Mouse (Mus musculus) stomach, postnatal 0 days (tissue): ENCODE results near the gene Dact2. TPM values are rescaled to one million over a fixed set of nuclear protein-coding genes. Genes with fewer than 3 reads are reported as not detected.

Experiments
- ATAC-seq: fragments of 200-750 bp; cut with Nextera tagmentation; 2 replicates; pipeline ENCODE4 v1.8.0; 2017; ENCODE audit not compliant: low FRiP score, low TSS enrichment
- DNase-seq: peaks from one replicate; pipeline ENCODE4 v3.0.0-alpha.2; 2016; ENCODE audit warnings: low spot score
- H3K27ac ChIP-seq: fragments of 300-500 bp; sonication (generic); replicated peaks from 2 replicates; pipeline ENCODE4 v1.5.1; 2014; ENCODE audit warnings: mild to moderate bottlenecking, control low read depth
- H3K27me3 ChIP-seq: fragments of 300-500 bp; sonication (generic); 2 replicates; pipeline ENCODE4 v1.6.1; 2014; ENCODE audit warnings: low read length; ENCODE audit not compliant: control insufficient read depth, insufficient read depth
- H3K36me3 ChIP-seq: fragments of 300-500 bp; sonication (generic); 2 replicates; pipeline ENCODE4 v1.6.1; 2014; ENCODE audit warnings: low read length, mixed read lengths; ENCODE audit not compliant: control insufficient read depth, insufficient read depth
- H3K4me1 ChIP-seq: fragments of 300-500 bp; sonication (generic); replicated peaks from 2 replicates; pipeline ENCODE4 v1.6.1; 2014; ENCODE audit warnings: antibody characterized with exemption; ENCODE audit not compliant: control insufficient read depth, insufficient read depth
- H3K4me2 ChIP-seq: fragments of 300-500 bp; sonication (generic); replicated peaks from 2 replicates; pipeline ENCODE4 v1.6.1; 2014; ENCODE audit warnings: low read depth, mild to moderate bottlenecking, control low read depth, moderate library complexity
- H3K4me3 ChIP-seq: fragments of 300-500 bp; sonication (generic); 2 replicates; pipeline ENCODE4 v1.5.1; 2014; ENCODE audit warnings: low read depth, low read length, control low read depth
- H3K9ac ChIP-seq: fragments of 300-500 bp; sonication (generic); 2 replicates; pipeline ENCODE4 v1.6.1; 2014; ENCODE audit warnings: mild to moderate bottlenecking, low read length, control low read depth, mixed read lengths
- H3K9me3 ChIP-seq: fragments of 300-500 bp; sonication (generic); 2 replicates; pipeline ENCODE4 v1.6.1; 2016; ENCODE audit warnings: low read length; ENCODE audit not compliant: control insufficient read depth
- CTCF ChIP-seq: IDR thresholded peaks from 2 replicates; pipeline ENCODE4 v1.5.1; 2016; ENCODE audit warnings: antibody characterized with exemption, low read depth, mild to moderate bottlenecking, moderate library complexity
- EP300 ChIP-seq: optimal IDR thresholded peaks from 2 replicates; pipeline ENCODE3; 2016; ENCODE audit warnings: antibody characterized with exemption
- WGBS: fragments of 180-500 bp; shearing (Covaris S2); extraction: QIAGEN DNeasy Blood & Tissue Kit; methylation state at CpG from one replicate; pipeline ENCODE4 v1.1.7; 2014; 5-methylcytosine and 5-hydroxymethylcytosine counted together
- polyA plus RNA-seq: library from polyadenylated mRNA; unstranded; fragments of >200 nt; fragmentation: Nextera tagmentation; extraction: Ambion mirVana; gene quantifications from 2 replicates; pipeline ENCODE4 v1.2.1, GENCODE M21; 2015

Dact2 gene
- polyA plus RNA-seq, 1 experiment from 2014 or later = 1.8 TPM

GRCm38 (mm10) chr17:14175704-14176103 is 28.4 kb downstream of the Dact2 start:
- Histone ChIP-seq H3K27ac (no peak overlapping the region), H3K36me3 (no peaks in the 10 kb centered on the region), H3K4me3 (no peak overlapping the region), H3K4me1 (peaks cover 2% of the 10 kb centered on the region; the same call in 1 of the 2 replicates), H3K9ac (no peak overlapping the region), H3K27me3 (no peaks in the 10 kb centered on the region), H3K9me3 (no peaks in the 10 kb centered on the region), H3K4me2 (no peak overlapping the region)
- ATAC-seq (no peak), DNase-seq (no peak)
- 84% methylated on average over 5 of the region's 5 CpGs for WGBS
- TF ChIP-seq EP300 (no peak), CTCF (no peak)

- no peaks in the 10 kb centered on the region for H3K36me3 ChIP-seq
- no peaks in the 10 kb centered on the region for H3K27me3 ChIP-seq
- H3K4me1 ChIP-seq = peaks cover 2% of the 10 kb centered on the region; the same call in 1 of the 2 replicates
- WGBS = 50% methylated on average over 4 of the region's 4 CpGs
- TF ChIP-seq CTCF = no peak
- no peak for TF ChIP-seq EP300
- H3K9ac ChIP-seq = no peak overlapping the region
- ATAC-seq (peak; percentile 72), DNase-seq (no peak)
- H3K4me3 ChIP-seq = no peak overlapping the region
- H3K9me3 ChIP-seq = no peaks in the 10 kb centered on the region
- no peak overlapping the region for H3K27ac ChIP-seq
- H3K4me2 ChIP-seq = no peak overlapping the region
Measured at GRCm38 (mm10) chr17:14175019-14175418, 29.1 kb downstream of the Dact2 start.

GRCm38 (mm10) chr17:14174401-14174800 is 29.7 kb downstream of the Dact2 start:
- Histone ChIP-seq H3K27me3 (no peaks in the 10 kb centered on the region), H3K4me2 (no peak overlapping the region), H3K4me1 (peaks cover 2% of the 10 kb centered on the region; the same call in 1 of the 2 replicates), H3K9ac (no peak overlapping the region), H3K36me3 (no peaks in the 10 kb centered on the region), H3K9me3 (no peaks in the 10 kb centered on the region), H3K4me3 (no peak overlapping the region), H3K27ac (no peak overlapping the region)
- WGBS = 70% methylated on average over 3 of the region's 3 CpGs
- ATAC-seq (no peak), DNase-seq (no peak)
- TF ChIP-seq EP300 (no peak), CTCF (no peak)

- WGBS = 36% methylated on average over 1 of the region's 1 CpGs
- Histone ChIP-seq H3K4me3 (no peak overlapping the region), H3K9ac (no peak overlapping the region), H3K36me3 (no peaks in the 10 kb centered on the region), H3K27me3 (no peaks in the 10 kb centered on the region), H3K4me2 (no peak overlapping the region), H3K4me1 (peaks cover 2% of the 10 kb centered on the region; the same call in 1 of the 2 replicates), H3K27ac (no peak overlapping the region), H3K9me3 (no peaks in the 10 kb centered on the region)
- ATAC-seq (no peak), DNase-seq (no peak)
- TF ChIP-seq CTCF (no peak), EP300 (no peak)
Measured at GRCm38 (mm10) chr17:14173459-14173858, 30.6 kb downstream of the Dact2 start.

- H3K4me1 ChIP-seq = peaks cover 2% of the 10 kb centered on the region; the same call in 1 of the 2 replicates
- TF ChIP-seq CTCF (no peak), EP300 (no peak)
- no peaks in the 10 kb centered on the region for H3K36me3 ChIP-seq
- ATAC-seq (no peak), DNase-seq (no peak)
- H3K27me3 ChIP-seq = no peaks in the 10 kb centered on the region
- H3K9ac ChIP-seq = no peak overlapping the region
- no peaks in the 10 kb centered on the region for H3K9me3 ChIP-seq
- H3K27ac ChIP-seq = no peak overlapping the region
- no peak overlapping the region for H3K4me2 ChIP-seq
- H3K4me3 ChIP-seq = no peak overlapping the region
Measured at GRCm38 (mm10) chr17:14172731-14173130, 31.4 kb downstream of the Dact2 start.

- Histone ChIP-seq H3K27me3 (no peaks in the 10 kb centered on the region), H3K4me1 (peaks cover 2% of the 10 kb centered on the region; the same call in 1 of the 2 replicates), H3K27ac (no peak overlapping the region), H3K36me3 (no peaks in the 10 kb centered on the region), H3K9me3 (no peaks in the 10 kb centered on the region), H3K4me2 (no peak overlapping the region), H3K4me3 (no peak overlapping the region), H3K9ac (no peak overlapping the region)
- WGBS = 32% methylated on average over 3 of the region's 3 CpGs
- no peak for DNase-seq
- no peak for TF ChIP-seq CTCF
- TF ChIP-seq EP300 = no peak
- no peak for ATAC-seq
Measured at GRCm38 (mm10) chr17:14172184-14172583, 31.9 kb downstream of the Dact2 start.
